Mouse (Mus musculus) stomach, embryonic 15.5 days (tissue): ENCODE measurements at regions not wholly inside any gene's neighbourhood (a gene's known extent, or its start where the extent isn't known, plus 50 kb on each side); places are given as distances from the start of the nearest gene placed in this dataset.
"Not testable (repeated sequence)": the region's sequence is repeated elsewhere in the genome, so short reads cannot be mapped to it uniquely, and the experiment has no call there.

ENCODE experiments used
- ATAC-seq: fragments of 200-750 bp; cut with Nextera tagmentation; 2 replicates; pipeline ENCODE4 v1.8.0; 2017; ENCODE audit warnings: low read depth, moderate number of reproducible peaks, moderate TSS enrichment; ENCODE audit not compliant: insufficient read depth, low FRiP score
- H3K27ac ChIP-seq: fragments of 300-500 bp; sonication (generic); 2 replicates; pipeline ENCODE4 v1.5.1; 2015; ENCODE audit warnings: mild to moderate bottlenecking, inconsistent platforms
- H3K27me3 ChIP-seq: fragments of 300-500 bp; sonication (generic); replicated peaks from 2 replicates; pipeline ENCODE4 v1.6.1; 2015; ENCODE audit warnings: inconsistent platforms
- H3K36me3 ChIP-seq: fragments of 300-500 bp; sonication (generic); 2 replicates; pipeline ENCODE4 v1.6.1; 2015; ENCODE audit warnings: inconsistent platforms
- H3K4me1 ChIP-seq: fragments of 300-500 bp; sonication (generic); 2 replicates; pipeline ENCODE4 v1.6.1; 2015; ENCODE audit warnings: inconsistent platforms
- H3K4me2 ChIP-seq: fragments of 300-500 bp; sonication (generic); 2 replicates; pipeline ENCODE4 v1.6.1; 2015; ENCODE audit warnings: mild to moderate bottlenecking, inconsistent platforms
- H3K4me3 ChIP-seq: fragments of 300-500 bp; sonication (generic); replicated peaks from 2 replicates; pipeline ENCODE4 v1.5.1; 2015; ENCODE audit warnings: inconsistent platforms
- H3K9ac ChIP-seq: fragments of 300-500 bp; sonication (generic); 2 replicates; pipeline ENCODE4 v1.6.1; 2015; ENCODE audit warnings: inconsistent platforms
- H3K9me3 ChIP-seq: fragments of 300-500 bp; sonication (generic); 2 replicates; pipeline ENCODE4 v1.6.1; 2016; ENCODE audit warnings: inconsistent platforms
- WGBS: fragments of 180-500 bp; shearing (Covaris S2); methylation state at CpG from one replicate; pipeline ENCODE4 v1.1.7; 2015; 5-methylcytosine and 5-hydroxymethylcytosine counted together

- H3K9ac ChIP-seq = no peak overlapping the region
- no peaks in the 10 kb centered on the region for H3K27me3 ChIP-seq
- no peak overlapping the region for H3K4me3 ChIP-seq
- H3K9me3 ChIP-seq = no peaks in the 10 kb centered on the region
- 33% methylated on average over 3 of the region's 3 CpGs for WGBS
- no peaks in the 10 kb centered on the region for H3K36me3 ChIP-seq
- H3K27ac ChIP-seq = no peak overlapping the region
- H3K4me1 ChIP-seq = no peaks in the 10 kb centered on the region
- ATAC-seq = no peak
- H3K4me2 ChIP-seq = no peak overlapping the region
Observed at GRCm38 (mm10) chr12:113911770-113912169, 368.1 kb downstream of the Adam6a start.

- H3K4me3 ChIP-seq = no peak overlapping the region
- no peak overlapping the region for H3K9ac ChIP-seq
- no peaks in the 10 kb centered on the region for H3K9me3 ChIP-seq
- no peaks in the 10 kb centered on the region for H3K36me3 ChIP-seq
- no peak overlapping the region for H3K4me2 ChIP-seq
- no peaks in the 10 kb centered on the region for H3K27me3 ChIP-seq
- H3K4me1 ChIP-seq = no peaks in the 10 kb centered on the region
- no peak for ATAC-seq
- H3K27ac ChIP-seq = no peak overlapping the region
Observed at GRCm38 (mm10) chr12:113940721-113941120, 397.0 kb downstream of the Adam6a start.

DNA sequence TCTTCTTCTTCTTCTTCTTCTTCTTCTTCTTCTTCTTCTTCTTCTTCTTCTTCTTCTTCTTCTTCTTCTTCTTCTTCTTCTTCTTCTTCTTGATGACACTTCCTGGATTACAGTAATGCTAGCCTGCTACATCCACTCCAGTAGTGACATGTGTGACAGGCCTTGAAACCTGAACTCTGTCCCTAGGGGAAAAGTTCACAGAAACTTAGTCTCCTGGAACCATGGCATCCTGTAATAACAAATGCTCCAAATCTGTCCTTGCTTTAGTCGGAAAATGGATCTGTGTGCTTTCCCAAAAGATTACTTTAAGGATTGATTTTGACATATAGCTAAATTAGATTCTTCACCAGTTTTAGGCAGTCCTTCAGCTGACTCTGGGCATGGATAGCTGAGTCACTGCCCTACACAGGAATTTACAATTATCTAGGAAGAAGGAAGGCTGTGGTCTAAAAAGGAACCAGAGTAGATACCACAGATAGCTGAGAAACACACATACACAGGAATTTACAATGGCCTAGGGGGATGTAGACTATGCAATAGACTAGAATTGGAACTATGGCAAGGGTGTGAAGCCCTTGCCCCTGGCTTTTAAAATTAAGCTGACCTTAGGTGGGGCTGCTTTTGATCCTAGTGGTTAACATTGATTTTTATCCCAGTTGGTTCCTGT lies 400.1 kb downstream of the Adam6a start:
- not testable (repeated sequence) for H3K27me3 ChIP-seq, H3K4me3 ChIP-seq, H3K9me3 ChIP-seq, H3K27ac ChIP-seq, H3K9ac ChIP-seq, ATAC-seq, H3K4me2 ChIP-seq, H3K4me1 ChIP-seq, H3K36me3 ChIP-seq
- 82% methylated on average over 1 of the region's 1 CpGs for WGBS

GRCm38 (mm10) chr12:113945786-113946185 lies 402.1 kb downstream of the Adam6a start:
- not testable (repeated sequence) for ATAC-seq, H3K4me3 ChIP-seq, H3K9me3 ChIP-seq, H3K9ac ChIP-seq, H3K27ac ChIP-seq, H3K4me2 ChIP-seq, H3K27me3 ChIP-seq, H3K36me3 ChIP-seq, H3K4me1 ChIP-seq
- WGBS = 91% methylated on average over 1 of the region's 1 CpGs

- WGBS = 20% methylated on average over 4 of the region's 4 CpGs
- not testable (repeated sequence) for H3K9ac ChIP-seq, H3K27me3 ChIP-seq, ATAC-seq, H3K36me3 ChIP-seq, H3K4me1 ChIP-seq, H3K27ac ChIP-seq, H3K4me2 ChIP-seq, H3K4me3 ChIP-seq, H3K9me3 ChIP-seq
Observed at GRCm38 (mm10) chr12:113948017-113948416, 404.3 kb downstream of the Adam6a start.

DNA sequence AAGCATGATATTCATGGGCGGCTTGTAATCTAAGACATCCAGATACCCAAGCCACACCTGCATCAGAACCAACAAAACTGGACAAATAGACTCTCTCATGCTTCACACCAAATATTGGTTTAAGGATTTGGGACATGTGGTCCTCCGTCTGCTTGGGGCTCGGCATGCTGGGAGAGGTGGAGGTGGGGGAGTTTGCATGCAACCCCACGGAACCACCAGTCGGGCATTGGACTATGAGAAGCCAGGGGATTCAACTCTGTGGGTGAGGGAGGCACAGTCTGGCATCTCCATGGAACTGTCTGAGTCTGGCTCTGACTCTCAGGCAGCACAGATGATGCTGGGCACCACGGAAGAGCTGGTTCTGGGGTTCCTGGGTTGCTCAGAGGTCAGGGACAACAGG lies 430.6 kb downstream of the Adam6a start:
- WGBS = 73% methylated on average over 6 of the region's 6 CpGs

GRCm38 (mm10) chr12:113981613-113982012 lies 437.9 kb downstream of the Adam6a start:
- H3K4me3 ChIP-seq, H3K4me1 ChIP-seq, H3K27me3 ChIP-seq, H3K9me3 ChIP-seq, H3K36me3 ChIP-seq, H3K4me2 ChIP-seq, H3K9ac ChIP-seq, H3K27ac ChIP-seq: not testable (repeated sequence)
- ATAC-seq = peak; percentile 50; the same call in 1 of the 2 replicates
- 34% methylated on average over 10 of the region's 10 CpGs for WGBS

More for the DNA sequence above, 430.6 kb downstream of the Adam6a start:
- Histone ChIP-seq H3K4me1 (no peaks in the 10 kb centered on the region), H3K27me3 (no peaks in the 10 kb centered on the region), H3K4me3 (no peak overlapping the region), H3K36me3 (no peaks in the 10 kb centered on the region), H3K27ac (no peak overlapping the region), H3K9me3 (no peaks in the 10 kb centered on the region), H3K9ac (no peak overlapping the region), H3K4me2 (no peak overlapping the region)
- no peak for ATAC-seq

- no peaks in the 10 kb centered on the region for H3K4me1 ChIP-seq
- 67% methylated on average over 5 of the region's 5 CpGs for WGBS
- no peak overlapping the region for H3K27ac ChIP-seq
- H3K9ac ChIP-seq = no peak overlapping the region
- no peaks in the 10 kb centered on the region for H3K36me3 ChIP-seq
- peak; percentile 75; the same call in 1 of the 2 replicates for ATAC-seq
- no peak overlapping the region for H3K4me3 ChIP-seq
- H3K9me3 ChIP-seq = no peaks in the 10 kb centered on the region
- H3K4me2 ChIP-seq = no peak overlapping the region
- no peaks in the 10 kb centered on the region for H3K27me3 ChIP-seq
Observed at GRCm38 (mm10) chr12:113987233-113987990, 443.7 kb downstream of the Adam6a start.

DNA sequence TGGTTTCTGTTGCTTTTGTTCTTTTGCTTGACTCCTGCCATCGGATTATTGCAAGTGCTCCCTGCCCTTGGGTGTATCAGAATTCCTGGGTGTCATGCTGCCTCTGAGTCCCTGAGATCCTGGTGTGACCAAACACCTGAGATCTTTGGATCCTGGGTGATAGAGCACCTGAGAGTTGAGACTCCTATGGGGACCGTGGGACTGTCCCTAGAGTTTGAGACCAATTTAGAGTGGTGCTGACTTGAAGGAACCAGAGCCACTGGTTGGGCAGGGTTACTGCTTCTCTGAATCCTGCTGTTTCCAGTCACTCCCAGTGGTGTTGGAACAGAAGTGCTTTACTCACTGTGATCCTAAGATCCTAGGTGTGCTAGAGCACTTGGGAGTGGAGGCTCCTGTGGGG lies 448.7 kb downstream of the Adam6a start:
- Histone ChIP-seq H3K27me3 (no peaks in the 10 kb centered on the region), H3K27ac (no peak overlapping the region), H3K4me1 (no peaks in the 10 kb centered on the region), H3K36me3 (no peaks in the 10 kb centered on the region), H3K9me3 (no peaks in the 10 kb centered on the region), H3K4me3 (no peak overlapping the region), H3K4me2 (no peak overlapping the region), H3K9ac (no peak overlapping the region)
- ATAC-seq = no peak
- 81% methylated on average over 2 of the region's 2 CpGs for WGBS

- not testable (repeated sequence) for H3K9me3 ChIP-seq, H3K36me3 ChIP-seq, ATAC-seq, H3K27ac ChIP-seq, H3K4me1 ChIP-seq, H3K27me3 ChIP-seq, H3K4me2 ChIP-seq, H3K4me3 ChIP-seq, H3K9ac ChIP-seq
- 62% methylated on average over 3 of the region's 3 CpGs for WGBS
Observed at GRCm38 (mm10) chr12:113994284-113994683, 450.6 kb downstream of the Adam6a start.

- H3K4me3 ChIP-seq, H3K9me3 ChIP-seq, ATAC-seq, H3K9ac ChIP-seq, H3K27ac ChIP-seq, H3K4me2 ChIP-seq, H3K4me1 ChIP-seq, H3K36me3 ChIP-seq, H3K27me3 ChIP-seq: not testable (repeated sequence)
Observed at GRCm38 (mm10) chr12:114008491-114008890, 464.8 kb downstream of the Adam6a start.

DNA sequence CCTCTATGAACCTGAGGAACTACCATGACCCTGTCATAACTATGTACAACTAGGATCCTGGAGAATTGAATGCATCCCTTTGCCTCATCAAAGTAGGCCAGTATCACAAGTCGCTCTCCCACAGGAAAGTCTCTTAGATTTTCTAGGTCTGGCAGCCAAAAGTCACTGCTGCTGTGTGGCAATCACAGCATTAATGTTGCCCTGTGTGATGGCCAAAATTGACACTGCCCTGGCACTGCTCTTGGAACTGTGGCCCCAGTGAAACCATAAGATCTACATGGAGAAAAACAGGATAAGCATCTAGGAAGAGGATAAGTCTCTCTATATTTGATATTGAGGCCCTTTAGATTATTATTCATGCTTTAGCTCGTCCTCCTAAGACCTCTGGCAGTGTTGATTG lies 465.7 kb downstream of the Adam6a start:
- Histone ChIP-seq H3K36me3 (no peaks in the 10 kb centered on the region), H3K27me3 (no peaks in the 10 kb centered on the region), H3K4me3 (no peak overlapping the region), H3K9ac (no peak overlapping the region), H3K4me1 (no peaks in the 10 kb centered on the region), H3K9me3 (no peaks in the 10 kb centered on the region), H3K27ac (no peak overlapping the region), H3K4me2 (no peak overlapping the region)
- 59% methylated on average over 2 of the region's 2 CpGs for WGBS
- no peak for ATAC-seq
